In the genomic region with DNA sequence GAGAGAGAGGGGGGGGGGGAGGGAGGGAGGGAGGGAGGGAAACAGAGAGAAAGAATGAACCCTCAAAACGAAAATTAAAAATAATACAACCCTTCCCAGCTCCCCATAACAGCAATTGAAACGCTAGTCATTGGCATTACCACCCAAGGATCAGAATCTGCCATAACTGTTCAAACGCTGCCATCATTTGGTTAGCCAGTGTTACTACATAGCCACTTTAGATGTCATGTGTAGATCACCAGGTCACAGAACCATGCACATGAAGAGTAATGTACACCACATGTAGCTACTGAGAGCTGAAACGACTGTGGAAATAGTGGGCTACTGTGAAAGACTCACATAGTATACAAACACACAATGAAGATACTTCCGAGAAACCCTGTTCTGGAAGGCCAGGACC, we compare ENCODE assay signal across 9 mouse cellular contexts. TPM values are rescaled to one million over a fixed set of nuclear protein-coding genes. Genes with fewer than 3 reads are reported as not detected.
A peak's percentile ranks its signal among the peaks of the same experiment; 100 is the strongest.
DNase-seq lines count a peak whose midpoint lies in the region; ATAC-seq and TF ChIP-seq lines count a peak whose summit lies in the region.
"Had no signal": no experiment of that assay in that cellular context is flagged by ENCODE, and none has a peak within 500 bp of the region (broad histone marks: within the 10 kb centered on the region; RNA-seq: fewer than 3 reads in every experiment).

No protein-coding gene starts in this region.

- DNase-seq in forebrain, embryonic 14.5 days (ENCODE audit: low spot score) = peak; percentile 38
- DNase-seq in forebrain, embryonic 10.5 days (ENCODE audit: extremely low spot score, low spot score) = no peak
- DNase-seq in midbrain, postnatal 0 days (ENCODE audit: low spot score) = peak; percentile 51
- DNase-seq in midbrain, embryonic 11.5 days (ENCODE audit: low spot score, missing footprints) = no peak
- peak; percentile 22 for DNase-seq in thymus, postnatal 25 days
- no peak for DNase-seq in adrenal gland, adult 2 months

- no peak overlapping the region for H3K4me2 ChIP-seq in forebrain, embryonic 14.5 days (ENCODE audit: low read length)
- no peak overlapping the region for H3K4me2 ChIP-seq in midbrain, postnatal 0 days (ENCODE audit: low read depth, low read length, poor library complexity, severe bottlenecking)
- no peak overlapping the region for H3K4me2 ChIP-seq in midbrain, embryonic 11.5 days
- H3K4me2 ChIP-seq: limb, embryonic 13.5 days had no signal

- no peaks in the 10 kb centered on the region for H3K27me3 ChIP-seq in forebrain, embryonic 14.5 days (replicated peaks; ENCODE audit: control insufficient read depth, insufficient read depth, low read length)
- H3K27me3 ChIP-seq in forebrain, embryonic 10.5 days (ENCODE audit: poor library complexity, severe bottlenecking) = no peaks in the 10 kb centered on the region
- H3K27me3 ChIP-seq in midbrain, postnatal 0 days (ENCODE audit: insufficient read depth, low read length) = no peaks in the 10 kb centered on the region
- no peaks in the 10 kb centered on the region for H3K27me3 ChIP-seq in midbrain, embryonic 11.5 days (ENCODE audit: control insufficient read depth, insufficient read depth, low read length)
- H3K27me3 ChIP-seq: limb, embryonic 13.5 days had no signal

- no peaks in the 10 kb centered on the region for H3K4me1 ChIP-seq in forebrain, embryonic 14.5 days (ENCODE audit: control insufficient read depth, insufficient read depth, low read length)
- no peaks in the 10 kb centered on the region for H3K4me1 ChIP-seq in forebrain, embryonic 10.5 days
- H3K4me1 ChIP-seq in midbrain, postnatal 0 days (ENCODE audit: insufficient read depth, low read length) = no peaks in the 10 kb centered on the region
- no peaks in the 10 kb centered on the region for H3K4me1 ChIP-seq in midbrain, embryonic 11.5 days (ENCODE audit: control insufficient read depth, insufficient read depth, low read length)
- H3K4me1 ChIP-seq: limb, embryonic 13.5 days had no signal

- H3K36me3 ChIP-seq in forebrain, embryonic 14.5 days (ENCODE audit: control insufficient read depth, insufficient read depth, low read length) = peaks cover 87% of the 10 kb centered on the region
- H3K36me3 ChIP-seq in forebrain, embryonic 10.5 days (replicated peaks) = peaks cover 98% of the 10 kb centered on the region
- peaks cover 59% of the 10 kb centered on the region for H3K36me3 ChIP-seq in midbrain, postnatal 0 days (ENCODE audit: insufficient read depth, low read length)
- peaks cover 28% of the 10 kb centered on the region for H3K36me3 ChIP-seq in midbrain, embryonic 11.5 days (ENCODE audit: control insufficient read depth, insufficient read depth, low read length)

- no peak overlapping the region for H3K4me3 ChIP-seq in forebrain, embryonic 14.5 days (ENCODE audit: low read depth, low read length)
- no peak overlapping the region for H3K4me3 ChIP-seq in forebrain, embryonic 10.5 days
- no peak overlapping the region for H3K4me3 ChIP-seq in midbrain, postnatal 0 days (ENCODE audit: low read depth, low read length)
- H3K4me3 ChIP-seq in midbrain, embryonic 11.5 days (ENCODE audit: low read depth, low read length) = no peak overlapping the region
- H3K4me3 ChIP-seq: limb, embryonic 13.5 days had no signal

- H3K27ac ChIP-seq in forebrain, embryonic 14.5 days (ENCODE audit: low read depth, low read length) = no peak overlapping the region
- no peak overlapping the region for H3K27ac ChIP-seq in forebrain, embryonic 10.5 days
- no peak overlapping the region for H3K27ac ChIP-seq in midbrain, postnatal 0 days (ENCODE audit: low read depth, low read length)
- H3K27ac ChIP-seq in midbrain, embryonic 11.5 days (ENCODE audit: low read depth, low read length) = no peak overlapping the region
- H3K27ac ChIP-seq: limb, embryonic 13.5 days had no signal

- peak; percentile 61 for TF ChIP-seq CTCF in midbrain, postnatal 0 days (IDR thresholded peaks at IDR 0.05)

- ATAC-seq in forebrain, embryonic 14.5 days = no peak
- ATAC-seq in midbrain, postnatal 0 days (ENCODE audit: low FRiP score) = no peak
- ATAC-seq in midbrain, embryonic 11.5 days (ENCODE audit: low FRiP score) = no peak
- peak; percentile 33; the same call in 1 of the 2 replicates for ATAC-seq in granulocyte monocyte progenitor cell, adult 5-6 weeks (replicated peaks; ENCODE audit: poor library complexity, severe bottlenecking)
- no peak for ATAC-seq in monocyte, adult 5-6 weeks (replicated peaks; ENCODE audit: insufficient number of reproducible peaks, low FRiP score, low TSS enrichment, poor library complexity, severe bottlenecking)

- 75% methylated on average over 5 of the region's 5 CpGs for WGBS in forebrain, embryonic 14.5 days
- 89% methylated on average over 5 of the region's 5 CpGs for WGBS in forebrain, embryonic 10.5 days
- 72% methylated on average over 5 of the region's 5 CpGs for WGBS in midbrain, postnatal 0 days
- WGBS in midbrain, embryonic 11.5 days = 81% methylated on average over 5 of the region's 5 CpGs

- H3K9me3 ChIP-seq in forebrain, embryonic 14.5 days (replicated peaks; ENCODE audit: control insufficient read depth, low read length) = no peaks in the 10 kb centered on the region
- H3K9me3 ChIP-seq in forebrain, embryonic 10.5 days = no peaks in the 10 kb centered on the region
- no peaks in the 10 kb centered on the region for H3K9me3 ChIP-seq in midbrain, postnatal 0 days (ENCODE audit: low read length)
- H3K9me3 ChIP-seq in midbrain, embryonic 11.5 days (ENCODE audit: control insufficient read depth, low read length) = no peaks in the 10 kb centered on the region
- H3K9me3 ChIP-seq: limb, embryonic 13.5 days had no signal

- H3K9ac ChIP-seq in forebrain, embryonic 14.5 days (ENCODE audit: low read length) = no peak overlapping the region
- no peak overlapping the region for H3K9ac ChIP-seq in midbrain, postnatal 0 days (replicated peaks; ENCODE audit: low read length, poor library complexity, severe bottlenecking)
- no peak overlapping the region for H3K9ac ChIP-seq in midbrain, embryonic 11.5 days (ENCODE audit: low read length)
- H3K9ac ChIP-seq: limb, embryonic 13.5 days had no signal

RNA-seq across cellular contexts. Expression of a gene that starts 25.1 kb away (rescaled TPM):
- 85.4 and 112 TPM in 2 replicates for polyA plus RNA-seq in forebrain, embryonic 14.5 days (2014; fragmentation: Nextera tagmentation; extraction: Ambion mirVana)
- polyA plus RNA-seq in forebrain, embryonic 10.5 days (2016; fragmentation: Nextera tagmentation; extraction: Ambion mirVana) = 57.3 and 64.7 TPM in 2 replicates
- 104 and 164 TPM in 2 replicates for total RNA-seq in midbrain, postnatal 0 days (2014; rRNA removed)
- 65.0 and 65.2 TPM in 2 replicates for polyA plus RNA-seq in midbrain, postnatal 0 days (2015; fragmentation: Nextera tagmentation; extraction: Ambion mirVana)
- polyA plus RNA-seq in midbrain, embryonic 11.5 days (2014; fragmentation: Nextera tagmentation; extraction: Ambion mirVana) = 215 and 262 TPM in 2 replicates
- total RNA-seq in granulocyte monocyte progenitor cell, adult 5-6 weeks (2014; fragmentation: Nextera tagmentation) = 268 and 302 TPM in 2 replicates
- total RNA-seq in granulocyte monocyte progenitor cell, adult 5-6 weeks (2017) = 157 and 185 TPM in 2 replicates
- 91.4 to 168 TPM (median 101 TPM) in 3 replicates for total RNA-seq in monocyte, adult 5-6 weeks (2017)
- 100 to 1,000 TPM; 161 to 168 TPM for total RNA-seq in adrenal gland, adult 2 months (2021)
- polyA plus RNA-seq in adrenal gland, adult 2 months (2012; rRNA removed) = 88.7 and 116 TPM in 2 replicates

RNA-seq across cellular contexts. Expression of a gene that starts 37.9 kb away (rescaled TPM):
- 64.7 and 85.1 TPM in 2 replicates for polyA plus RNA-seq in forebrain, embryonic 14.5 days (2014; fragmentation: Nextera tagmentation; extraction: Ambion mirVana)
- 85.7 and 88.3 TPM in 2 replicates for polyA plus RNA-seq in forebrain, embryonic 10.5 days (2016; fragmentation: Nextera tagmentation; extraction: Ambion mirVana)
- total RNA-seq in midbrain, postnatal 0 days (2014; rRNA removed) = 41.0 and 54.5 TPM in 2 replicates
- polyA plus RNA-seq in midbrain, postnatal 0 days (2015; fragmentation: Nextera tagmentation; extraction: Ambion mirVana) = 68.9 and 80.4 TPM in 2 replicates
- polyA plus RNA-seq in midbrain, embryonic 11.5 days (2014; fragmentation: Nextera tagmentation; extraction: Ambion mirVana) = 78.6 and 85.9 TPM in 2 replicates
- 130 and 135 TPM in 2 replicates for total RNA-seq in granulocyte monocyte progenitor cell, adult 5-6 weeks (2014; fragmentation: Nextera tagmentation)
- 167 and 174 TPM in 2 replicates for total RNA-seq in granulocyte monocyte progenitor cell, adult 5-6 weeks (2017)
- 178 to 275 TPM (median 193 TPM) in 3 replicates for total RNA-seq in monocyte, adult 5-6 weeks (2017)
- 100 to 1,000 TPM in 1 of 2 experiments, 10 to 100 TPM in 1; 74.1 to 119 TPM for total RNA-seq in adrenal gland, adult 2 months (2021)
- 6.0 and 6.9 TPM in 2 replicates for polyA plus RNA-seq in adrenal gland, adult 2 months (2012; rRNA removed)

RNA-seq across cellular contexts. Expression of a gene that starts 51.8 kb away (rescaled TPM):
- polyA plus RNA-seq in forebrain, embryonic 14.5 days (2014; fragmentation: Nextera tagmentation; extraction: Ambion mirVana) = 21.7 and 24.2 TPM in 2 replicates
- polyA plus RNA-seq in forebrain, embryonic 10.5 days (2016; fragmentation: Nextera tagmentation; extraction: Ambion mirVana) = 41.0 and 41.6 TPM in 2 replicates
- 27.4 and 39.0 TPM in 2 replicates for total RNA-seq in midbrain, postnatal 0 days (2014; rRNA removed)
- polyA plus RNA-seq in midbrain, postnatal 0 days (2015; fragmentation: Nextera tagmentation; extraction: Ambion mirVana) = 13.3 and 15.3 TPM in 2 replicates
- 76.6 and 90.0 TPM in 2 replicates for polyA plus RNA-seq in midbrain, embryonic 11.5 days (2014; fragmentation: Nextera tagmentation; extraction: Ambion mirVana)
- 210 and 216 TPM in 2 replicates for total RNA-seq in granulocyte monocyte progenitor cell, adult 5-6 weeks (2014; fragmentation: Nextera tagmentation)
- total RNA-seq in granulocyte monocyte progenitor cell, adult 5-6 weeks (2017) = 112 and 163 TPM in 2 replicates
- total RNA-seq in monocyte, adult 5-6 weeks (2017) = 78.3 to 109 TPM (median 102 TPM) in 3 replicates
- total RNA-seq in adrenal gland, adult 2 months (2021) = 100 to 1,000 TPM; 127 to 288 TPM
- polyA plus RNA-seq in adrenal gland, adult 2 months (2012; rRNA removed) = 48.9 and 65.7 TPM in 2 replicates

Comparison
In these comparisons a context has a peak if more than half of its experiments do, and no peak if none do; other contexts are left out.
1. DNase-seq: peak in forebrain, embryonic 14.5 days (single experiment), midbrain, postnatal 0 days (single experiment) and thymus, postnatal 25 days (single experiment); none in forebrain, embryonic 10.5 days (single experiment), midbrain, embryonic 11.5 days (single experiment) and adrenal gland, adult 2 months (single experiment).